In the genomic region with DNA sequence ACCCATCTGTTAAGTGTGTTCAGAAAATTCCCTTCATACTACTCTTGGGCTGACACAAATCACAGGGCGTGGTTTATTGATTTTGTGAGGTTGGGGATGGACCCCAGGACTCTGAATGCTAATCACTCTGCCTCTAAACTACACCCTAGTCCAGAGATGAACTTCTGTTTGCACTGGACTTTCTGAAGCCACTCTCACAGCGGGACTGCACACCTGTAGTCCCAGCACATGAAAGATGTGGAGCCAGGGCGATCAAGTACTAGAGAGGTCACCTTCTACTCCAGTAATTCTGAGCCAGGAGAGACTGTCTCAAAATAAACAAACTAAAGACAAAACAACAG, we compare ENCODE assay signal across 8 mouse cellular contexts. TPM values are rescaled to one million over a fixed set of nuclear protein-coding genes. Genes with fewer than 3 reads are reported as not detected.
DNase-seq lines count a peak whose midpoint lies in the region; ATAC-seq and TF ChIP-seq lines count a peak whose summit lies in the region.

No protein-coding gene starts in this region.

- no peak for TF ChIP-seq CTCF in layer of hippocampus, adult 2 months (conservative IDR thresholded peaks at IDR 0.05)

- H3K4me1 ChIP-seq in embryonic facial prominence, embryonic 14.5 days (ENCODE audit: control insufficient read depth, insufficient read depth, low read length) = peaks cover 21% of the 10 kb centered on the region
- peaks cover 16% of the 10 kb centered on the region for H3K4me1 ChIP-seq in limb, embryonic 11.5 days (ENCODE audit: control insufficient read depth, insufficient read depth, low read length)
- 0 out of 2 replicates have a peak, but pooled peaks cover 4% of the 10 kb centered on the region for H3K4me1 ChIP-seq in neural tube, embryonic 14.5 days (ENCODE audit: control insufficient read depth, insufficient read depth, low read length)

- peak overlapping the region; percentile 91; the same call in 1 of the 2 replicates for H3K9ac ChIP-seq in embryonic facial prominence, embryonic 14.5 days (ENCODE audit: low read depth, low read length)
- H3K9ac ChIP-seq in limb, embryonic 11.5 days (ENCODE audit: low read length) = no peak overlapping the region
- H3K9ac ChIP-seq in neural tube, embryonic 14.5 days (replicated peaks; ENCODE audit: low read depth, low read length) = no peak overlapping the region

- ATAC-seq in embryonic facial prominence, embryonic 14.5 days (ENCODE audit: low read depth) = no peak
- no peak for ATAC-seq in limb, embryonic 11.5 days (ENCODE audit: insufficient number of reproducible peaks, low FRiP score, low TSS enrichment, low read depth)
- ATAC-seq in neural tube, embryonic 14.5 days (ENCODE audit: low read depth) = no peak

- H3K4me2 ChIP-seq in embryonic facial prominence, embryonic 14.5 days (ENCODE audit: low read depth, low read length) = peak overlapping the region; percentile 68
- peak overlapping the region; percentile 45 for H3K4me2 ChIP-seq in limb, embryonic 11.5 days (ENCODE audit: low read depth, severe bottlenecking)
- peak overlapping the region; percentile 76 for H3K4me2 ChIP-seq in neural tube, embryonic 14.5 days (ENCODE audit: low read depth, low read length)

- peaks cover 36% of the 10 kb centered on the region for H3K36me3 ChIP-seq in embryonic facial prominence, embryonic 14.5 days (ENCODE audit: control insufficient read depth, insufficient read depth, low read length)
- H3K36me3 ChIP-seq in limb, embryonic 11.5 days (ENCODE audit: control insufficient read depth, insufficient read depth, low read length) = peaks cover 15% of the 10 kb centered on the region
- no peaks in the 10 kb centered on the region for H3K36me3 ChIP-seq in neural tube, embryonic 14.5 days (ENCODE audit: control insufficient read depth, insufficient read depth, low read length)

- peak overlapping the region; percentile 79 for H3K4me3 ChIP-seq in layer of hippocampus, adult 2 months
- H3K4me3 ChIP-seq in embryonic facial prominence, embryonic 14.5 days (ENCODE audit: low read depth, low read length) = peak overlapping the region; percentile 87
- H3K4me3 ChIP-seq in limb, embryonic 11.5 days (ENCODE audit: low read depth, low read length) = peak overlapping the region; percentile 79
- H3K4me3 ChIP-seq in neural tube, embryonic 14.5 days (ENCODE audit: low read depth, low read length) = peak overlapping the region; percentile 57

- peak overlapping the region; percentile 87; the same call in 1 of the 2 replicates for H3K27ac ChIP-seq in layer of hippocampus, adult 2 months
- peak overlapping the region; percentile 96 for H3K27ac ChIP-seq in embryonic facial prominence, embryonic 14.5 days (replicated peaks; ENCODE audit: low read depth, low read length)
- no peak overlapping the region; the same call in 1 of the 2 replicates for H3K27ac ChIP-seq in limb, embryonic 11.5 days (replicated peaks; ENCODE audit: low read depth, low read length)
- H3K27ac ChIP-seq in neural tube, embryonic 14.5 days (ENCODE audit: low read depth, low read length) = no peak overlapping the region

- no peak for DNase-seq in layer of hippocampus, adult 2 months (ENCODE audit: low spot score in 2 of 2)
- DNase-seq in layer of hippocampus, adult 18-20 months (ENCODE audit: low spot score in 2 of 2) = no peak
- no peak for DNase-seq in embryonic facial prominence, embryonic 14.5 days (ENCODE audit: low spot score)
- no peak for DNase-seq in limb, embryonic 11.5 days (ENCODE audit: low spot score)
- DNase-seq in spleen, postnatal 4 days (ENCODE audit: low spot score in 2 of 2) = no peak
- DNase-seq in left cerebral cortex, adult 11 months (ENCODE audit: low spot score) = no peak
- DNase-seq in thymus, postnatal 4 days = no peak

- H3K9me3 ChIP-seq in embryonic facial prominence, embryonic 14.5 days (ENCODE audit: control insufficient read depth, low read length) = no peaks in the 10 kb centered on the region
- no peaks in the 10 kb centered on the region for H3K9me3 ChIP-seq in limb, embryonic 11.5 days (ENCODE audit: control insufficient read depth, low read length)
- no peaks in the 10 kb centered on the region for H3K9me3 ChIP-seq in neural tube, embryonic 14.5 days (ENCODE audit: control insufficient read depth, low read length)

- no peaks in the 10 kb centered on the region for H3K27me3 ChIP-seq in embryonic facial prominence, embryonic 14.5 days (replicated peaks; ENCODE audit: control insufficient read depth, insufficient read depth, low read length)
- no peaks in the 10 kb centered on the region for H3K27me3 ChIP-seq in limb, embryonic 11.5 days (ENCODE audit: control insufficient read depth, insufficient read depth, low read length)
- 0 out of 2 replicates have a peak, but pooled peaks cover 4% of the 10 kb centered on the region for H3K27me3 ChIP-seq in neural tube, embryonic 14.5 days (ENCODE audit: control insufficient read depth, insufficient read depth, low read length)

- WGBS in embryonic facial prominence, embryonic 14.5 days = 50% methylated on average over 3 of the region's 3 CpGs
- WGBS in limb, embryonic 11.5 days = 56% methylated on average over 3 of the region's 3 CpGs
- 54% methylated on average over 3 of the region's 3 CpGs for WGBS in neural tube, embryonic 14.5 days

RNA-seq across cellular contexts. Expression of gene Kank2, which starts 0.4 kb away (rescaled TPM):
- 1 to 10 TPM; 7.0 to 8.4 TPM for total RNA-seq in layer of hippocampus, adult 2 months (2021)
- total RNA-seq in layer of hippocampus, adult 18-20 months (2021) = 1 to 10 TPM; 7.4 to 7.6 TPM
- 10.7 and 12.1 TPM in 2 replicates for polyA plus RNA-seq in embryonic facial prominence, embryonic 14.5 days (2014; fragmentation: Nextera tagmentation; extraction: Ambion mirVana)
- polyA plus RNA-seq in limb, embryonic 11.5 days (2014; fragmentation: Nextera tagmentation; extraction: Ambion mirVana) = 11.6 and 12.7 TPM in 2 replicates
- polyA plus RNA-seq in neural tube, embryonic 14.5 days (2014; fragmentation: Nextera tagmentation; extraction: Ambion mirVana) = 1.3 and 2.4 TPM in 2 replicates

RNA-seq across cellular contexts. Expression of gene Angptl8, which starts 36.3 kb away (rescaled TPM):
- not detected for total RNA-seq in layer of hippocampus, adult 2 months (2021)
- total RNA-seq in layer of hippocampus, adult 18-20 months (2021) = not detected
- 0.41 and 0.54 TPM in 2 replicates for polyA plus RNA-seq in embryonic facial prominence, embryonic 14.5 days (2014; fragmentation: Nextera tagmentation; extraction: Ambion mirVana)
- polyA plus RNA-seq in limb, embryonic 11.5 days (2014; fragmentation: Nextera tagmentation; extraction: Ambion mirVana) = 0.64 and 0.82 TPM in 2 replicates
- polyA plus RNA-seq in neural tube, embryonic 14.5 days (2014; fragmentation: Nextera tagmentation; extraction: Ambion mirVana) = 0.24 and 0.53 TPM in 2 replicates

RNA-seq across cellular contexts. Expression of gene Spc24, which starts 38.9 kb away (rescaled TPM):
- total RNA-seq in layer of hippocampus, adult 2 months (2021) = 1 to 10 TPM; 2.2 to 2.9 TPM
- total RNA-seq in layer of hippocampus, adult 18-20 months (2021) = 1 to 10 TPM; 1.9 to 2.7 TPM
- 70.4 and 81.9 TPM in 2 replicates for polyA plus RNA-seq in embryonic facial prominence, embryonic 14.5 days (2014; fragmentation: Nextera tagmentation; extraction: Ambion mirVana)
- 176 and 183 TPM in 2 replicates for polyA plus RNA-seq in limb, embryonic 11.5 days (2014; fragmentation: Nextera tagmentation; extraction: Ambion mirVana)
- polyA plus RNA-seq in neural tube, embryonic 14.5 days (2014; fragmentation: Nextera tagmentation; extraction: Ambion mirVana) = 11.2 and 12.5 TPM in 2 replicates

RNA-seq across cellular contexts. Expression of gene Dock6, which starts 53.5 kb away (rescaled TPM):
- total RNA-seq in layer of hippocampus, adult 2 months (2021) = 10 to 100 TPM; 12.2 to 13.6 TPM
- total RNA-seq in layer of hippocampus, adult 18-20 months (2021) = 10 to 100 TPM; 11.3 to 13.1 TPM
- 28.3 and 30.2 TPM in 2 replicates for polyA plus RNA-seq in embryonic facial prominence, embryonic 14.5 days (2014; fragmentation: Nextera tagmentation; extraction: Ambion mirVana)
- polyA plus RNA-seq in limb, embryonic 11.5 days (2014; fragmentation: Nextera tagmentation; extraction: Ambion mirVana) = 37.4 and 42.7 TPM in 2 replicates
- polyA plus RNA-seq in neural tube, embryonic 14.5 days (2014; fragmentation: Nextera tagmentation; extraction: Ambion mirVana) = 8.2 and 13.8 TPM in 2 replicates

Comparison
In these comparisons a context has a peak if more than half of its experiments do, and no peak if none do; other contexts are left out.
1. H3K27ac ChIP-seq: peak in layer of hippocampus, adult 2 months (single experiment) and embryonic facial prominence, embryonic 14.5 days (single experiment); none in limb, embryonic 11.5 days (single experiment) and neural tube, embryonic 14.5 days (single experiment).
2. Peak in every context shown above with its lines, with median percentiles within 50 percentile points of each other: H3K4me3 ChIP-seq and H3K4me2 ChIP-seq.